Mouse (Mus musculus): ENCODE data around the gene Mc1r.
"Not testable (repeated sequence)": the region's sequence is repeated elsewhere in the genome, so short reads cannot be mapped to it uniquely, and the experiment has no call there.

GRCm38 (mm10) chr8:123451747-123452146 is 44.8 kb downstream of the Mc1r start:
- not testable (repeated sequence) for TF ChIP-seq CTCF (IDR thresholded peaks at IDR 0.05; ENCODE audit: borderline replicate concordance, insufficient read depth, low read length); POLR2A (IDR thresholded peaks at IDR 0.05; ENCODE audit: low read depth, low read length)

All from embryonic fibroblast, embryonic 13.5 days (primary cell).